Mouse (Mus musculus): ENCODE data around the gene Olfr984.

The Olfr984 gene

DNA sequence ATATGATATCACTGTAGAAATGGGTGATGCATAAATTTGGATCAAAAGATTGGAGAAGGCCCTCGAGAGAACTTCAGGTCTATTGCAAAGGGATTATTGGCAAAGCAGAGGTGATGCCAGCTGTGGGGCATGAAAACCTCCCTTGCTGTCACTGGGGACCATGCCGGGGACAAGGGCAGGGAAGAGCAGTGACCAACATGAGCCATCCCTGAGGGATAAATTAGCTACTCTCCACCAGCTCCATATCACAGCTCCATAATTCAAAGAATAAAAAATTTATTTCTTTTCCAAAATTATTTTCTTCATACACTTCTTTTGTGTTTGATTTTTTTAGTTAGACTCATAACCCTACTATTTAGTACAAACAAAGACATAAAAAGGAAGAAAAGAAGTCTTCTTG is at the start of gene Olfr984:
Gene Olfr984 (minus strand): TSS at position 101 of the 400 bp plus-strand sequence.
- CTCF ChIA-PET, result no interaction called here

DNA sequence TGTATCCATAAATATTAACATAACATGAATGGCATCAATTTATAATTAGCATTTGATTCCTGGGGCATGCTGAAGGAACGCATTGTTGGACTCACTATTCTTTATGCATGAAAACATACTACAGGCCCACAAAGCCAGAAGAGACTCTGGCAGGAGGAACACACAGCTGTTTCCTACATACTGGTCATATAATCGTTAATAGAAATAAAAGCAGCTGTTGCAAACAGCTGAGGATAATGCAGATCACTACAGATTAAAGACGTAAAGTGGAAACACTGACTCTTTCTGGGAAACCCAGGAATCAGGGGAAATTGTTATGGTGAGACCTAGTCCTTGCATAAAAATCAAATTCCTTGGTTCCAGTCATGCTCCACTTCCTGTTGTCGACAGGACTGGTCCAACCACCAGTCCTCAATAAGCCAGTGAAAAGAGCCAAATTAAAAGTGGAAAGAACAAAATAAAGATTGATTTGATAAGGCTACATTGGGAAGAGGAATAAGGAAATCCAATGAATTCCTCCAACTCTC is 41.2 kb upstream of the Olfr984 start:
- CTCF ChIA-PET, result no interaction called here

DNA sequence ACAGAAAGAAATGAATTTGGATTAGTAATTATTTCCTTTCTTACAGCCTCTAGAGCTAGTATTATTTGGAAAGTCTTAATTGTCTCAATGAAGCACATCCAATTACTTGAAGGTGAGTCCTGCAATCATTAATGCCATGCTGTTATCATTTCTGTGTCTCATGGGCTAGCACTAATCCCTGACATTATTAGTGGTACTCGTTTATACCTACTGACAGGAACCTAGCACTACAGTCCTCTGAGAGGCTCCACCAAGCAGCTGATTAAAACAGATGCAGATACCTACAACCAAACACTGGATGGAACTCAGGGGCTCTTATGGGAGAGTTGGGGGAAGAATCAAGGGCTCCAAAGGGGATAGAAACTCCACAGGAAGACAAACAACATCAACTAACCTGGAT is 27.5 kb upstream of the Olfr984 start:
- CTCF ChIA-PET, result no interaction called here

DNA sequence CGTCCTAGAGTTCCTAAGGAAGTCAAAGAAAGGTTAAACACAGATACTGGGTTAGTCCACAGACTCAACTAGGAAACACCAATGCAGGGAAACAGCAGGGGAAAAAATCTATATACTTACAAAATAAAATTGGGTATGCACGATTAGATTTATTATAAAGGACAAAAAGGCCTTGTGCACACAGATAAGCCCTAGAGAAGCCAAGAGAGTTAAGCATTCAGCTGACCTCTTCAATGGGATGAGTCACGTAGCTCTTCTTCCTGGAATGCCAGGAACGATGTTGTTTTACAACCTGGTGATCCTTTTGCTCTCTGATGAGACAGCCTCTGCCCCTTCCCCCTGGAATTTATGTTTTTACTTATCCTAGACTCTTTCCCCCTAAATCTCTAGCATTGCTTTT is 25.5 kb upstream of the Olfr984 start:
- CTCF ChIA-PET, result no interaction called here

DNA sequence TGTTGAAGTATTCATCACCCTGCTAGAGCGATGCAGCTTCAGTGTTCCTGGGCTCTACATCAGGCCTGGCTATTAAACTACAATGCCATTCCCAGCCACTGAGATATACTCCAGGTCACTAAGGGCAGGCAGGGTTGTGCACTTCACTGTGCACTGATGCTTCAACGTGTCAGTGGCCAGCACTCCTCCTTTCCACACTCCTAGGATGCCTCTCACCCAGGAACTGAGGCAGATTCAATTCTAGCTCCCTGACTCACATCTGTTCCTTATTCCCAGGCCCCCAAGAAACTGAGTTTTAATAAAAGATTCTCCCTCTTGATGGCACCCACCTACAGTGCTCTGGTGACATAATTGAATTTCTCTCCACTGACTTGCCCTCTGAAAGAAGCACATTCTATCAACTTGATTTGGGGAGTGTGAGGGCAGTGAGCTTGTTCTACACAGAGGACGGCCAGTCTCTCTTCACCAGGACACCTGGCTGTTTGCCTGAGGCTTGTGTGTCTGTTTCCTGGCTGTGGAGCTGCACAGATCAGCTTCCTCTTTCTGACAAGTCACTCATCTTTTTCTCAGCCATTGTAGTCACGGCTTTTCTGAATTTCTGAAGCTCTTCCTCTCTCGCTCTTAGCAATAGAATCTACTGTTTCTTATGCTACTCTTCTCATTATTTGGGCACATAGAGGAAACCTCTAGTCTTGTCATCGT is 23.1 kb upstream of the Olfr984 start:
- CTCF ChIA-PET, result no interaction called here

DNA sequence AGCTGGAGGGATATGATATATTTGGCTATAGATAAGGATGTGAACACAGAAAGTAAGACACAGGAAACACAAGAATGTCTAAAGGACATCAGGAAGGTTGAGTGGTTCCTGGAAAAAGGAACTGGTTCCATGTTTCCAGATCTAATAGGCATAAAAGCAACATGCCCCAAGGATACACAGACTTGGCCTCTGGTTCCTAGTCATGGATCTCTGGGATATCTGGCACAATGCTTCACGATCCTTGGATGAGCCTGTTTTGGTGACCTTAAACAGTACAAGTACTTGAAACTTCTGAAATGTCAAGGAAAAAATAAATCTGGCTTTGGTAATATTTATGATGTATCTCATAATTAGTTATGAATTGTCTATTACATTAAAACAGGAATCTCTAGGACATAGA is 16.6 kb upstream of the Olfr984 start:
- CTCF ChIA-PET, result no interaction called here

DNA sequence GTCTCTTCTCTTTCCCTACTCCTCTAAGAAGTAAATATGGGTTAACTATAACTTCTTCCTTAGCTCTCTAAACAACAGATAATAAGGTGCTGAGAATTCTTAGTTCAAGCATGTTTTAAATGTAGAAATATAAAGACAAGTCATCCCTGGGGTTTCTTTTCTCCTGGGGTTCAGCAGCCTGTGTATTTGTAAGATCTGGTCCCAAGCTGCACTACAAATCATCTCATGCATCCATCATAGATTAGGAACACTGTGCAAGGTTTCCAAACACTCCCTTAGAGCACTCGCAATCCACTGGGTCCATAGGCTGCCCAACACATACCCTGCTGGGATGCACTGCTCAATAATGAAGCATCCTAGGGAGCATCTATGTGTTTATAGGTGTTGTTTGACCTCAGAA is 16.1 kb upstream of the Olfr984 start, which contains the start of gene Olfr985:
Gene Olfr985 (minus strand): TSS at position 101 of the 400 bp plus-strand sequence.
- CTCF ChIA-PET, result no interaction called here

DNA sequence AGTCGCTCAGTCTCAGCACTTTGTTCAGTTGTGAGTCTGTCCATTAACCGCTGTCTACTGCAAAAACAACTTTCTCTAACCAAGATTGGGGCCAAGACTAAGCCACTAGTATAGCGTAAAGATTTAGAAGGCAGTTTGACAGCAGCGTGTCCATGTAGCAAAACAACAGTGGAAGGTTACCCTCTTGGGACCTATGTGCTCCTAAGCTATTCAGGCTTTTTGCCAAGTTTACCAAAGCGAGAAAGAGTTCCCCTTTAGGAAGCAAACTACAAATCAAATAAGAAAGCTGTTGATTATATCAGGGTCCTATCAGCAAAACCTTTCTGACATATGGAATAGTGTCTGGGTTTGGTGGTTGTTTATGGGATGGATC is 3.3 kb upstream of the Olfr984 start:
- CTCF ChIA-PET, result no interaction called here

DNA sequence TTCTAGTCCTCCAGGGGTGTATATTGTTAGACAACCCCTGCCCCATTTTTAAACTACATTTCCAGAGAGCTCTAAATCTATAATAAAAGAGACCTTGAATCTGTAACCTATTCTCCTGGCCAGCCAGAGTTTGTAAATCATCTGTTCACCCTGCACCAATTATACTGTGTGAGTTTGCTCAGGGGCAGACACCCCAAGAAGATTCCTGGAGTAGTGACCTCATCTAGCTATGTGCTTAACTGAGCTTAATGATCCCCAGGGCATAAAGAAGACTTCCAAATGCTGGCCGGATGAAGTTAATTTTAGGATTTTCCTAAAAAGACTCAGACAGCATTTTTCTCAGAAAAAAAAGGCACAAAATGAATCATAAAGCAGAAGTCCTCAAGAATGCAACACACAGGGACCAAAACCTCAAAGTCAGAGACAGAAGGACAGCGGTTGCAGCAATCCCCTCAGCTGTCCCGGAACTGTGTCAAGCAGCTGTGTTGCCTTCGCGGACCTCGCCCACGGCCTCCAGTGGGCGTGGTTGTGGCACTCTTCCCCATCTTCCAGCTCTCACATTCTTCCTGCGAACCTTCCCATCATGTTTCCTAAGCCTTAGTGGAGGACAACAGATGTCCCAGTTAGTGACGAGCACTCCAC is 2.8 kb upstream of the Olfr984 start:
- CTCF ChIA-PET, result no interaction called here

DNA sequence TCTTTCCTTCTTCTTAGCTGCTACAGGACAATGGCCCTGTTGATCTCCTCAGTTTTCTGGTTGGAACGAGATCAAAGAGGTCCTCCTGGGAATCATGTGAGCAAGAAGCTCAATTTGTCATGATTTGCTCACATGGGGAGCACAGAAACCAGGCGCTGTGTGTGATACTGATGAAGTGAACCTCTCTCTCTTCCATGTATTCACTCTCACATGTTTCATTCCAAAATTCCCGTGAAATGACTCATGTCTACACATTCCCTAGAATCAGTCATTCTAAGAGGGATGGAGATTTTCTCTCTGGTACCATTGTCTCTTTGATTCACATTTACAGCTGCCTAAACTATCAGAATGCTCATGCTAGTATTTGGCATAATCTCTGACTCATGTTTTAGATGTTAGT is 19.2 kb downstream of the Olfr984 start:
- CTCF ChIA-PET, result no interaction called here

DNA sequence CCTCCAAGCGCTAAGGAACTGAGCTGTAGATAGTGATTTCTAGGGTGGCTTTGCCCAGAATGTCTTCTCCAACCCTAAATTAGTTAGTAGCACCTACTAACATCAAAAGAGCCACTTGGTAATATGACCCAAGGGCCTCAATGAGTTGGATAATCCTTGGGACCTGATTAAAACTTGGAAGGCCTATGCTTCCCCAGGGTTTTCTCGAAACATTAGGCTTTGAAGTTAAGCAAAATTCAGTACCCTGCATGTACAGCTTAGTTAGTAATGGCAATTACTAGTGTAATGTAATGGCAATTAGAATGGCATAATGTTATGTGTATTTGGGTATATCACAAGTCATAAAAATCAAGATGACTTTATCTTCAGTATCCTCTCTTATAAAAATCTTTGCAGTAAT is 20.5 kb downstream of the Olfr984 start, which contains the start of gene Olfr983:
Gene Olfr983 (minus strand): TSS at position 101 of the 400 bp plus-strand sequence.
- CTCF ChIA-PET, result no interaction called here

DNA sequence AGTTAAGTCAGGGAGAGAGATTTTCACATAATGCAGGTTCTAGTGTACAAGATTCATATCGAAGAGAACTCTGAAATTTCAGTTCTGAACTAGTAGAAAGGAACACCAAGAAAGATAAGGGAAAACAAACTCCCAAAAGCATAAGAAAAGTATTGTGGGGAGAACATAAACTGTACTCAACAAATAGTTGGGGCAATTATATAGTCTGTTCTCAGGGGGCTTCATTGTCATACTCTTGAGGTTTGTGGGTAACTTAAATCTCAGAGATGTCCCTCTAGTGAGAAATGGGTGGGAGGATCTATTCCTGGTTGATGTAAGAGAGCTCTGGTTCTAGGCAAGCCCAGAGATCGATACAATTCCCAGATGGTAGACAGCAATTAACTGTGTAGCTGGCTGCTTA is 40.5 kb downstream of the Olfr984 start, which contains the start of gene Olfr982:
Gene Olfr982 (plus strand): TSS at position 301 of the 400 bp plus-strand sequence.
- CTCF ChIA-PET, result no interaction called here

DNA sequence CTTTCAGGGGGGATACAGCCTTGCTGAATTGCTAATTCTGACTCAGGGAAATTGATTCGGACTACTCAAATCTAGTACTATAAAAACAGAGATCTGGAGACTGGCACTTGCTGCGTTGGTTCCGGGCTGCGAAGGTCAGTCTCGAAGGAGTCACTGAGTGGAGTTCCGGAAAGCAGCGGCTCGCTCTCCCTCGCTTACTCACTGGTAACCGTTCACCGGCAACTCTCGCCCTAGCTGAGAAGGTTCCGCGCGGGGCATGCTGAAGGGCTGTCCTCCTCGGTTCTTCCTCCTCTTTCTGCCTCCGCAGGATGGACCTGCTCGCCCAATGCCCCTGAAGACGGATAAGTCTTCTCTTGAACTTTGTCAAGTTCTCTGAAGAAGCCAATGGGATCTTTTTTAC is 63.9 kb downstream of the Olfr984 start:
- CTCF ChIA-PET, result no interaction called here
